Mouse (Mus musculus) intestine, embryonic 14.5 days (tissue): ENCODE measurements around the gene Hcn2. TPM values are rescaled to one million over a fixed set of nuclear protein-coding genes. Genes with fewer than 3 reads are reported as not detected.
A peak's percentile ranks its signal among the peaks of the same experiment; 100 is the strongest.

Experiments used
- ATAC-seq: fragments of 200-750 bp; cut with Nextera tagmentation; replicated peaks from 2 replicates; pipeline ENCODE4 v1.8.0; 2017; ENCODE audit warnings: low read depth, moderate number of reproducible peaks, moderate TSS enrichment, moderate library complexity; ENCODE audit not compliant: low FRiP score, low TSS enrichment
- DNase-seq: peaks from one replicate; pipeline ENCODE4 v3.0.0-alpha.2; 2018; ENCODE audit warnings: low spot score
- H3K27ac ChIP-seq: fragments of 300-500 bp; sonication (generic); 2 replicates; pipeline ENCODE4 v1.5.1; 2014; ENCODE audit warnings: low read depth, mild to moderate bottlenecking, control low read depth
- H3K27me3 ChIP-seq: fragments of 300-500 bp; sonication (generic); replicated peaks from 2 replicates; pipeline ENCODE4 v1.6.1; 2014; ENCODE audit warnings: low read length, control low read depth; ENCODE audit not compliant: control insufficient read depth, insufficient read depth
- H3K36me3 ChIP-seq: fragments of 300-500 bp; sonication (generic); 2 replicates; pipeline ENCODE4 v1.6.1; 2014; ENCODE audit warnings: low read length, control low read depth; ENCODE audit not compliant: control insufficient read depth, insufficient read depth
- H3K4me1 ChIP-seq: fragments of 300-500 bp; sonication (generic); replicated peaks from 2 replicates; pipeline ENCODE4 v1.6.1; 2014; ENCODE audit warnings: low read length, control low read depth, mixed read lengths; ENCODE audit not compliant: control insufficient read depth, insufficient read depth
- H3K4me2 ChIP-seq: fragments of 300-500 bp; sonication (generic); 2 replicates; pipeline ENCODE4 v1.6.1; 2014; ENCODE audit warnings: low read length
- H3K4me3 ChIP-seq: fragments of 300-500 bp; sonication (generic); 2 replicates; pipeline ENCODE4 v1.5.1; 2014; ENCODE audit warnings: low read depth, low read length, control low read depth, mixed read lengths
- H3K9ac ChIP-seq: fragments of 300-500 bp; sonication (generic); 2 replicates; pipeline ENCODE4 v1.6.1; 2014; ENCODE audit warnings: mild to moderate bottlenecking, low read length
- H3K9me3 ChIP-seq: fragments of 300-500 bp; sonication (generic); 2 replicates; pipeline ENCODE4 v1.6.1; 2016; ENCODE audit warnings: low read length, control low read depth; ENCODE audit not compliant: control insufficient read depth
- WGBS: fragments of 180-500 bp; shearing (Covaris S2); extraction: QIAGEN DNeasy Blood & Tissue Kit; methylation state at CpG from one replicate; pipeline ENCODE4 v1.1.7; 2014; 5-methylcytosine and 5-hydroxymethylcytosine counted together
- polyA plus RNA-seq: library from polyadenylated mRNA; unstranded; fragments of >200 nt; fragmentation: Nextera tagmentation; extraction: Ambion mirVana; gene quantifications from 2 replicates; pipeline ENCODE4 v1.2.1, GENCODE M21; 2014

Gene Hcn2
- polyA plus RNA-seq, 1 experiment from 2014 or later = 0.09 TPM

DNA sequence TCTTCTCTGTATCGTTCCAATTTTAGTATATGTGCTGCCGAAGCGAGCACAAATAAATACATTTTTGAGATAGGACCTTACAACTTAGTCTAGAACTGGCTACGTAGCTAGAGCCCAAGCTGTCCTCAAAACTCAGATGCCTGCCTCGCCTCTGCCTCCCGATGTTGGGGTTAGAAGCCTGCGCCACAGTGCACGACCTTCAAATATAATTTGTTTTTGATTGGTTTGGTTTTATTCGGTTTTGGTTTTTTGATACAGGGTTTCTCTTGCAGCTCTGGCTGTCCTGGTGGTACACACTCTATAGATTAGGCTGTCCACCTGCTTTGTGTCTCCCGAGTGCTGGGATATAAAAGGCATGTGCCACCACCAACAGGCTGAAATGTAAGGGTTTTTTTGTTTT is 12.9 kb upstream of the Hcn2 start:
- peaks cover 14% of the 10 kb centered on the region for H3K36me3 ChIP-seq
- no peaks in the 10 kb centered on the region for H3K27me3 ChIP-seq
- peak overlapping the region; percentile 94; the same call in 1 of the 2 replicates for H3K9ac ChIP-seq
- peak overlapping the region; percentile 81 for H3K4me3 ChIP-seq
- no peaks in the 10 kb centered on the region for H3K9me3 ChIP-seq
- no peak overlapping the region for H3K27ac ChIP-seq
- H3K4me1 ChIP-seq = peaks cover 31% of the 10 kb centered on the region
- DNase-seq (no peak), ATAC-seq (0 out of 2 replicates have a peak, but pooled peaks have one; percentile 1)
- H3K4me2 ChIP-seq = peak overlapping the region; percentile 98
- WGBS = 75% methylated on average over 10 of the region's 10 CpGs

DNA sequence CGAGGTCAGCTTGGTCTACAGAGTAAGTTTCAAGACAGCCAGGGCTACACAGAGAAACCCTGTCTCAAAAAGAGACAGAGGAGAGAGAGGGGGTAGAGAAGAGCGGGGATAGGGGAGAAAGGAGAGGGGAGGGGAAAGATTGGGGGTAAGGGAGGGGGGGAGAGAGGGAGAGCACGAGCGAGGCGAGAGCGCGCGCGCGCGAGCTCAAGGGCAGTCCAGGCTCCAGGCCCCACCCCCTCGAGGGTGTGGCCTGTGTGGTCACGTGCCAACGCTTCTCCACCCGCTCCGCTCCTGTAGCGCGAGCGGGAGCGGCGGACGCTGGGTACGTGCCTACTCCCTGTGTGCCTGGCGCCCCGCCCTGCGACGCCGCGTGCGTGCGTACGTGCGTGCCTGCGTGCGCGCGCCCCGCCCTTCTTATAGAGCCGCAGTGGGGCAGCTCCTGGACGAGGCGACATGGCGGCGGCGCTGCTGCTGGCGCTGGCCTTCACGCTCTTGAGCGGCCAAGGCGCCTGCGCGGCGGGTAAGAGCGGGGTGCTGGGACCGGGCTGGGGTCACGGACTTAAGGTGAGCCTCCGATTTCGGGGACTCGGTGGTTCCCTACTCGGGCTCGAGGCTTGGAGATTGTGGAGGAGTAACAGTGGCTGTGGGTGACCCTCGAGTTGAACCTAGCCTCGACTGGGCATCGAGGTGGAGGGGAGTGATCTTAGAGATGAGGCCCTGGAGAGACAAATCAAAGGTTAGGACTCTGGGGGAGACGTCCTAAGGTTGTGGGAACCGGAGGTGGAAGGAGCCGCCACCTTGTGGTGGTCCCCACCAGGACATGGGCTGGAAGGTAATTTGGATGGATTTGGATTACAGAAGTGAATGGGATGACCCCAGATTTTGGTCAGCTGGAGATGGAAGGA is 12.1 kb upstream of the Hcn2 start, which contains the start of gene Bsg:
Gene Bsg, plus strand, starts transcription at position 427 of the 905 bp plus-strand sequence.
- Histone ChIP-seq H3K9me3 (no peaks in the 10 kb centered on the region), H3K36me3 (peaks cover 22% of the 10 kb centered on the region), H3K4me1 (peaks cover 31% of the 10 kb centered on the region), H3K9ac (peak within 1 kb of the TSS; percentile 94), H3K27me3 (no peaks in the 10 kb centered on the region), H3K4me3 (peak within 1 kb of the TSS; percentile 81), H3K4me2 (peak within 1 kb of the TSS; percentile 98), H3K27ac (peak within 1 kb of the TSS; percentile 75; the same call in 1 of the 2 replicates)
- under 1% methylated on average over 64 of the region's 65 CpGs for WGBS
- ATAC-seq (peak; percentile 93), DNase-seq (peak; percentile 97)

DNA sequence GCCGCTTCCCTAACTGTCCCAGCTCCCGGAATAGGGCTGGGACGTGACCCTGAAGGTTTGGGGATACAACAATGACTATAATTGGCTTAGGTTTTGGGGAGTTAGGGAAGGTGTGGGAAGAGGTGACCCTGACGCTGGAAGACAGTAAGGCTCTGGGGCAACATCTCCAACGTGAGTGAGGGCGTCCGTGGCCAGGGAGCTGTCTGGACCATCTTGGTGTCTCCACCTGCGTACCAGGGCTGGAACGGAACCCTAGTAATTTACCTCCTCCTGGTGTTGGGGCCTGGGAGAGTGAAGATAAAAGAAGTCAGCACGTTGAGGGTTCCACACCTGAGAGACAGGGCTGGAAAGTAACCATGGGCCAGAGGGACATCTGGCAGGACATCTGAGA is 11.5 kb upstream of the Hcn2 start:
- no peak for DNase-seq
- H3K27me3 ChIP-seq = no peaks in the 10 kb centered on the region
- H3K4me2 ChIP-seq = peak overlapping the region; percentile 98
- H3K4me1 ChIP-seq = peaks cover 31% of the 10 kb centered on the region
- peak overlapping the region; percentile 75; the same call in 1 of the 2 replicates for H3K27ac ChIP-seq
- H3K9me3 ChIP-seq = no peaks in the 10 kb centered on the region
- H3K9ac ChIP-seq = peak overlapping the region; percentile 94
- no peak for ATAC-seq
- WGBS = 4% methylated on average over 10 of the region's 10 CpGs
- H3K36me3 ChIP-seq = peaks cover 28% of the 10 kb centered on the region
- peak overlapping the region; percentile 81 for H3K4me3 ChIP-seq

- H3K4me2 ChIP-seq = peak overlapping the region; percentile 98
- H3K9ac ChIP-seq = peak overlapping the region; percentile 94
- peaks cover 30% of the 10 kb centered on the region for H3K4me1 ChIP-seq
- no peaks in the 10 kb centered on the region for H3K27me3 ChIP-seq
- H3K27ac ChIP-seq = no peak overlapping the region
- ATAC-seq (no peak), DNase-seq (no peak)
- H3K36me3 ChIP-seq = peaks cover 38% of the 10 kb centered on the region
- peak overlapping the region; percentile 81 for H3K4me3 ChIP-seq
- no peaks in the 10 kb centered on the region for H3K9me3 ChIP-seq
- 77% methylated on average over 5 of the region's 5 CpGs for WGBS
Observed at GRCm38 (mm10) chr10:79705951-79706350, 10.5 kb upstream of the Hcn2 start.

- no peak overlapping the region for H3K4me3 ChIP-seq
- H3K27ac ChIP-seq = no peak overlapping the region
Observed at GRCm38 (mm10) chr10:79706406-79707094, 9.9 kb upstream of the Hcn2 start.

GRCm38 (mm10) chr10:79707162-79707561 is 9.3 kb upstream of the Hcn2 start:
- H3K9me3 ChIP-seq = no peaks in the 10 kb centered on the region
- H3K36me3 ChIP-seq = peaks cover 49% of the 10 kb centered on the region
- no peak overlapping the region for H3K27ac ChIP-seq
- H3K27me3 ChIP-seq = no peaks in the 10 kb centered on the region
- no peak overlapping the region for H3K9ac ChIP-seq
- no peak for DNase-seq
- no peak overlapping the region for H3K4me2 ChIP-seq
- no peak overlapping the region for H3K4me3 ChIP-seq
- H3K4me1 ChIP-seq = peaks cover 22% of the 10 kb centered on the region
- no peak for ATAC-seq
- WGBS = 81% methylated on average over 1 of the region's 1 CpGs

More at GRCm38 (mm10) chr10:79706406-79707094, 9.9 kb upstream of the Hcn2 start:
- no peak for ATAC-seq
- Histone ChIP-seq H3K9me3 (no peaks in the 10 kb centered on the region), H3K36me3 (peaks cover 44% of the 10 kb centered on the region), H3K4me1 (peaks cover 25% of the 10 kb centered on the region), H3K4me2 (peak overlapping the region; percentile 98), H3K9ac (peak overlapping the region; percentile 0; the same call in 1 of the 2 replicates), H3K27me3 (no peaks in the 10 kb centered on the region)
- DNase-seq = no peak
- WGBS = 74% methylated on average over 5 of the region's 5 CpGs

GRCm38 (mm10) chr10:79707759-79708158 is 8.7 kb upstream of the Hcn2 start:
- ATAC-seq (no peak), DNase-seq (no peak)
- Histone ChIP-seq H3K9ac (no peak overlapping the region), H3K4me2 (no peak overlapping the region), H3K4me3 (no peak overlapping the region), H3K36me3 (peaks cover 49% of the 10 kb centered on the region), H3K27ac (no peak overlapping the region), H3K9me3 (no peaks in the 10 kb centered on the region), H3K4me1 (peaks cover 22% of the 10 kb centered on the region), H3K27me3 (no peaks in the 10 kb centered on the region)
- WGBS = 65% methylated on average over 4 of the region's 4 CpGs

DNA sequence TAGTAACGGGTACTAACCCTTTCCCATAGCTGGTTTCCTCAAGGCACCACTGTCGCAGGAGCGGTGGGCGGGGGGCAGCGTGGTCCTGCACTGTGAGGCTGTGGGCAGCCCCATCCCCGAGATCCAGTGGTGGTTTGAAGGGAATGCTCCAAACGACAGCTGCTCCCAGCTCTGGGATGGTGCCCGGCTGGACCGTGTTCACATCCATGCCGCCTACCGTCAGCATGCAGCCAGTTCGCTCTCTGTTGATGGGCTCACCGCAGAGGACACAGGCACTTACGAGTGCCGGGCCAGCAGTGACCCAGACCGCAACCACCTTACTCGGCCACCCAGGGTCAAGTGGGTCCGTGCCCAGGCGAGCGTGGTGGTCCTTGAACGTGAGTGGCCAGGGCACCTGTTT is 7.8 kb upstream of the Hcn2 start:
- Histone ChIP-seq H3K9me3 (no peaks in the 10 kb centered on the region), H3K27me3 (0 out of 2 replicates have a peak, but pooled peaks cover under 1% of the 10 kb centered on the region), H3K4me3 (no peak overlapping the region), H3K36me3 (peaks cover 49% of the 10 kb centered on the region), H3K9ac (peak overlapping the region; percentile 10; the same call in 1 of the 2 replicates), H3K27ac (no peak overlapping the region), H3K4me2 (no peak overlapping the region), H3K4me1 (peaks cover 22% of the 10 kb centered on the region)
- DNase-seq (no peak), ATAC-seq (no peak)
- WGBS = 88% methylated on average over 21 of the region's 21 CpGs
